Mouse (Mus musculus) MEL-GATA-1-ER (cell line): ENCODE results near the gene Tpt1.
"Not testable (repeated sequence)": the region's sequence is repeated elsewhere in the genome, so short reads cannot be mapped to it uniquely, and the experiment has no call there.

Source experiments
- DNase-seq: peaks from one replicate; pipeline ENCODE4 v3.0.0-alpha.2; 2012; ENCODE audit warnings: low read depth; ENCODE audit errors: extremely low read depth

Tpt1 gene

DNA sequence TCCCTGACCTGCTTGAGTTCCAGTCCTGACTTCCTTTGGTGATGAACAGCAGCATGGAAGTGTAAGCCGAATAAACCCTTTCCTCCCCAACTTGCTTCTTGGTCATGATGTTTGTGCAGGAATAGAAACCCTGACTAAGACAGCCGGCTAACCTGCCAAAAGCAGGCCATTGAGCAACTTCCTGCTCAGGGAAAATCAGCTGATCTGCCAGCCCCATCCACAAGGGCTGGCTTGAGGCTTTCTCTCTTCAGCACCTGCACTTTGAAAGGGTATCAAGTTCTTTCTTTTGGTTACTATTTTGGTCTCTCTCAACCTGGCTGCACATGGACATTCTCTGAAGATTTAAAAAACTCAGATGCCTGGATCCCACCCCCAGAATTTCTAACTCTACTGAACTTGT is 3.1 kb upstream of the Tpt1 start:
- not testable (repeated sequence) for DNase-seq

DNA sequence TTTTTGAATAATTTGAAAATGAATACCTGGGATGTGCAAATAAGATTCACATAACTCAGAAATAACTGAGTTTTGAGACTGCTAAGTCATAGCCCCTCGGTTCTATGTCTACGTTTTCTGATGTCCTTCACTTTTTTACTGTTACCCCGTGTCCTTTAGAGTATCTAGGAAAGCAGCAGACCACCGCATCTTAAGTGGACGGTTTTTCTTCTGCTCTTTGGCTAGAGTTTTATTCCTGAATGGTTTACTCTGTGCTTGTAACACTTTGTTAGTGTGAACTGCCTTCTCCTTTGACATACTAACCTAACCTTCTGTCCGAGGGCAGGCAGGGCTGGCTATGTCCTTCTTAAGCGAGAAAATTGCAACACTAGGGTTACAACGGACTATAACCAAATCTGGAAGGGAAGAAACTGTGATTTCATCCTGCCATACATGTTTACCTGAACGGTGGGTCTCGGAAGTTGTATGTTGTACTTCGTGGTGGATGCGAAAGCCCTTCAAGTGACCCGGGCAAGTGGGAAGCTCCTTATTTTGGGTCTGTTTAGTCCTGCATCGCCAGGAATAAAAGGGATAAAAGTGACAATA is 690 bp upstream of the Tpt1 start:
- no peak for DNase-seq

DNA sequence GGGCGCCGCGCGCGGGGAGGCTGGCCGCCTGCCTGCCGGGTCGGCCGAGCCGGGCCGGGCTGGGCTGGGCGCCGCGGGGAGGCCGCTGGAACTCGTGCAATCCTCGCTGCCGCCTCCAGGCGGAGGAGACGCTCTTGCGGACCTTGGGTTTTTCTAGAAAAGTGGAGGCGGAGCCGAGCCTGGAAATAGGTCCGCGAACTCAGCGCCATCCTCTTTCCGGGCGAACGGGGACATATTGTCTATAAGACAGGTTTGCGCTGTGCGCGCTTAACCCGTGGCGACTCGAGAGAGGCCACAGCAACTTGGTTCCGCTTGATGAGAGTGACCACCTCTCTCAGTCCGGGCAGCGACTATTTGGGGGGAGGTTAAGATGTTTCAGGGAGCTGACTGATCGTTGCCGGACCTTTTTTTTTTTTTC is 814 bp downstream of the Tpt1 start:
- DNase-seq = peak; percentile 47

DNA sequence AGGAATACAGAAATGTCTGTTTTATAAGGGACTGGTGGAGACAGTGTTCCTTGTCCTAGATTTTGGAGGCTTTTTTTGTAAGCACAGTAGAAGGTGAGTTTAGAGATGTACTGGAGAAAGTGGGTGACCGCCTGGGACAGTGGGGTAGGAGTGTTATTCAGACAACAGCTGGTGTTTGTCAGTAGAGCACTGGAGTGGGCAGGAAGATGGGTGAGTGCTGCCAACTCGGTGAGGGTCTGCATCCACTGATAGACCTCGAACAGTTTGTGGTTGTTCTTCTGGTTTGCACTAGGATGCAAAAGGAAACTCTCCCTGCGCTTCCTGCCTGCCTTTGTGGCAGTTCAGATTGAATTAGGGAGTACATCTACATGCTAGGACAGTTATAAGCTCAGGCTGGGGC is 2.8 kb downstream of the Tpt1 start:
- DNase-seq = no peak

DNA sequence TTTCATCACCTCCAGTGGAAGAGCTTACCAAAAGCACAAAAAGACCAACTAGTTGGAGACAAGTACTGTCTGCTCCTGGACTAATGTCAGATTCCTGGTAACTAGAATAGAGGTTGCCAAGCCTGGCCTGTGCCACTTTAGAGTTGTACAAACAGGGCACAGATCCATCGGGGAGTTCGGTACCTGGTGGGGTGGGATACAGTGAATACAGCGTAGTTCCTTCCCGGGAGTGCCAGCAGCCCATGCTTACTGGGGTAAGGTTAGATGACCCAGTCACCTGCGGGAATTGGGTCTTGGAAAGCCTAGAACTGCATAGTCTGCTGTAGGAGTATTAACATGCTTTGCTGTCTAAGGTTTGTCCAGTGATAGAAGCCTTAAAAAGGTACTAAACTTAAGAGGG is 3.6 kb downstream of the Tpt1 start:
- no peak for DNase-seq

DNA sequence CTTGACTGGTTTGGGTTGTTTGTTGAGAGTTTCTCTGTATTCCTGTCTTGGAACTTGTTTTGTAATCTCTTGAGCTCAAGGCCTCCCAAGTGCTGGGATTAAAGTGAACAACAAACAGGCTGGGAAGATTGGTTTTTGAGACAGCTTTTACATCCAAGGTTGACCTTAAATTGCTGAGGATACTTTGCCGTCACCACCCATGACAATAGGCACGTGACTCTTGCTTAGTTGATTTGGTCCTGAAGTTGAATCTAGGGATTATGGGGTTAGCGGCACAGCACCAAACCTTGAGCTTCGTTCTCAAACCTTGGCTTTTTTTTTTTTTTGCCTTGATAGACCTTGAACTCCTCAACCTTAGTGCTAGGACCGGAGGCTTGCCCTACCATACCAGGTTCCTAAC is 4.3 kb downstream of the Tpt1 start:
- no peak for DNase-seq

DNA sequence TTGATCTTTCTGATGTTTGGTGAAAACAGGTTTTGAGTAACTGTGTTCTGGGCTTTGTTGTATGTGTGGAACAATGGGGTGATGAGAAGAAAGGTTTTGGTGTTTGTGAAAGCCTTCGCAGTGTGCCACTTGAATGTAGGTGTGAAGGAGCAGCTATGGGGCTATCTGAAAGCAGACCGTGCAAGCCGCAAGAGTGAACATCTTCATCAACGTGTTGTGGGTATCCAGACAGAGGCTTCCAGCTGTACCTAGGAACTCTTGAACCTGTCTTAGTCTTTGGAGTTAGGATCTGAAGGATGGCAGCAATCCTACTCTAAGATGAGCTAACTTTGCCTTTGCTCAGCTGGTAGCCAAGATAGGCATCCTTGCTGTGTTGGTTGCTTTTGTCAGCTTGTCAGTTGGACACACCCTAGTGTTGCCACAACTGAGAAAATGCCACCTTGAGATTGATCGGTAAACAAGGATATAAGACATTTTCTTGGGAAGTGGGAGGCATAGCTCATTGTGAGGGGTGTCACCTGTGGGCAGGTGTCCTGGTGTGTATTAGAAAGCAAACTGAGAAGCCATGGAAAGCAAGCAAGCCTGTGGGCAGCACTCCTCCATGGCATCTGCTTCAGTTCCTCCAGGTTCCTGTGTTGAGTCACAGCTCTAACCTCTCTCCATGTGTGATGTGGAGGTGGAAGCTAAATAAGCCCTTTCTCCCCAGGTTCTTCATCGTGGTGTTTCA is 5.1 kb downstream of the Tpt1 start:
- no peak for DNase-seq

DNA sequence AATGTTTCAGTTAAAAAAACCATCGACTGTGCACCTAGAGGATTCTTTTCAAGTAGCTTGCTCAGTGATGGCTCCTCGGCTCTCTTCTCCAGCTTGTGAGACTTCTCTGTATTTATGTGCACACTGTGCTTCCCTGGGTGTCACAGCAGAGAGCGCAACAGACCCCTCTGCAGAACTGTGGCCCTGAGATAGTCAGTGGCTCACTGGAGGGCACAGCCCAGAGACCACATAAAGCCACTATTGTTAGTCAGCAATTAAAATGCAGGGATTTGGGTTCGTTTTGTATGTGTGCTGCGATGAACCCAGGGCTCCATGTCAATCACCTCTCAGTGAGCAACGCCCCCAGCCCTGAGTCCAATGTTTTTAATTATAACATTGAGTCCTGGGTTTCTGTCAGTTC is 5.9 kb downstream of the Tpt1 start:
- no peak for DNase-seq

DNA sequence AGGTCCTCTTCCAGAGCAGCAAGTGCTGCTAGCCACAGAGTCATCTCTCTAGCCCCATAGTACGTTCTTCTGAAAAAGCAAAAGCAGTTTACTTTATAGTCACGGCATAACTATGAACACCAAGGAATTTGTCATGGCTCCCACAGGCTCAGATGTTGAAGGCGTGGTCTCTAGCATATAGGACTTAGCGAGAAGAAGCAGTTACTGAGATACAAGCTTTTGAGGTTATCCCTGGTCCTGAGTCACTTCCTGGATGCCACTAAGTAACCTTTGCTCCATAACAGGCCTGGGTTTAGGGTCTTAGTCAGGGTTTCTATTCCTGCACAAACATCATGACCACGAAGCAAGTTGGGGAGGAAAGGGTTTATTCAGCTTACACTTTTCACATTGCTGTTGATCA is 7.1 kb downstream of the Tpt1 start:
- DNase-seq = no peak

DNA sequence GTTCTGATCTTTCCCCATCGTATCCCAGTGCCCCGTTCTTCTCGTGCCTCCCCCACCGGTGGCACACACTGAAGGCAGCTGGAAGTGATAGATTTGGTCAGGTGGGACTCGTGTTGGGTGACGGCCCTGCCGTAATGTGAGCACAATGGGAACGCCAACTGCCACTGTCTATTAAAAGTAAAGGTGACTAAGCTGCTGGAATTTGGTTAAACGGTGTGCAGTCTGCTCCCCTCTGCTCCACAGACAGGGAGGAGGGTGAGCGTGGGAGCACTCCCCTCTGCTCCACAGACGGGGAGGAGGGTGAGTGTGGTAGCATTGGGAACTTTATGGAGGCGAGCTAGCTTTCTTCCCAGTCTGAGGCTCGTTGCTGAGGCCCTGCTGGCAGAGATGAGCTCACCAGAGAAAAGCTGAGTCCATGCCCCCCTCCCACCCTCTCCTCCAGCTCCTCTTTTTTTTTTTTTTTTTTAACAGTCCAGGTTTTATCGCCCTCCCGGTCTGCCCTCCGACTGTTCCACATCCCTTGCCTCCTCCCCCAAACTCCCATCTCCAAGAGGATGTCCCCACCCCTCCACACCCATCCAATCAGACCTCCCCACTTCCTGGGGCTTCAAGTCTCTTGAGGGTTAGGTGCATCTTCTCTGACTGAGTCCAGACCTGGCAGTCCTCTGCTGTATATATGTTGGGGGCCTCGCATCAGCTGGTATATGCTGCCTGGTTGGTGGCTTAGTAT is 10.5 kb downstream of the Tpt1 start:
- no peak for DNase-seq

DNA sequence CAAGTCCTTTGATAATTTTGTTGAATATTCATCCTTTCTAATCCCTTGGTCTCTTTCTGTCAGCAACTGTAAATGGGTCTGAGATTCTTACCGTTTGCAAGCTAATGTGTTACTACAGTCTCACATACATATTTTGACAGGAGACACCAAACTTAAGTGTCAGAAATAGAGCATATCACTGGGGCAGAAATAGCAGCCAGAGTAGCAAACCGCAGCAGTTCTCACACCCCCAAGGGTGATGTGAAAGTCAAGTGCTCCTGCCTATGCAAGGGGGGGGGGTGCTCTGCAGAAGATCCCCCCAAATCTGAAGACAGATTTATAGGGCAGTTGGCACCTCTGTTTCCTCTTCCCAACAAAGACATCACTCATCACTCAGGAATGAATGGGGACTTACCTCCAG is 13.3 kb downstream of the Tpt1 start:
- no peak for DNase-seq

DNA sequence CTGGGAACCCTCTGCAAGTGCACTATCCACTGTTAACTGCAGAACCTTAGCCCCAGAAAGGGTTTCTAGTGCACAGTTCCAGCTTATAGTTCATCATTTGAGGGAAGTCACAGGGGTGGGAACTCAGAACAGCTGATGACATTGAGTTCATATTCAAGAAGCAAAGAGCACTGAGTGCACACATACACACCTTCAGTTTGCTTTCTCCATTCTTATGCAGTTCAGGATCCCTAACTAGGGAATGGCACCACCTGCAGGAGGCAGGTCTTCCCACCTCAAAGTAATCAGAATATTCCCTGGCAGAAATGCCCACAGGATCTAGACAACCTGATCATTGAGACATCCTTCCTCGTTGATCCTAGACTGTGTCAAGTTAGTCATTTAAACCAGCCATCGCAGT is 14.7 kb downstream of the Tpt1 start:
- DNase-seq = no peak

DNA sequence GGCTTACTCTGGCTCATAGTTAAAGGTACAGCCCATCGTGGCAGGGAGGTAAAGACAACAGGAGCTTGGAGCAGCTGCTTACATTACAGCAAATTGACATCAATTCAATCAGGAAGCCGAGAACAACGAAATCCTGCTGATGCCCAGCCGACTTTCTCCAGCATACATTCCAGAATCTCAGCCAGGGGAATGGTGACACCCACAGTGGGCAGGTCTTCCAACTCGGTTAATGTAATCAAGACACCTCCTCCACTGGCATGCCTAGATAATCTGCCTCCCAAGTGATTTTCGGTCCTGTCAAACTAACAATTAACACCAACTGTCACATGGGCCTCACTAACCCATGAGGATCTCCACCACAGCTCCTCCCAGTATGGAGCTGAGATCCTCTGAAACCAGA is 17.8 kb downstream of the Tpt1 start:
- no peak for DNase-seq

DNA sequence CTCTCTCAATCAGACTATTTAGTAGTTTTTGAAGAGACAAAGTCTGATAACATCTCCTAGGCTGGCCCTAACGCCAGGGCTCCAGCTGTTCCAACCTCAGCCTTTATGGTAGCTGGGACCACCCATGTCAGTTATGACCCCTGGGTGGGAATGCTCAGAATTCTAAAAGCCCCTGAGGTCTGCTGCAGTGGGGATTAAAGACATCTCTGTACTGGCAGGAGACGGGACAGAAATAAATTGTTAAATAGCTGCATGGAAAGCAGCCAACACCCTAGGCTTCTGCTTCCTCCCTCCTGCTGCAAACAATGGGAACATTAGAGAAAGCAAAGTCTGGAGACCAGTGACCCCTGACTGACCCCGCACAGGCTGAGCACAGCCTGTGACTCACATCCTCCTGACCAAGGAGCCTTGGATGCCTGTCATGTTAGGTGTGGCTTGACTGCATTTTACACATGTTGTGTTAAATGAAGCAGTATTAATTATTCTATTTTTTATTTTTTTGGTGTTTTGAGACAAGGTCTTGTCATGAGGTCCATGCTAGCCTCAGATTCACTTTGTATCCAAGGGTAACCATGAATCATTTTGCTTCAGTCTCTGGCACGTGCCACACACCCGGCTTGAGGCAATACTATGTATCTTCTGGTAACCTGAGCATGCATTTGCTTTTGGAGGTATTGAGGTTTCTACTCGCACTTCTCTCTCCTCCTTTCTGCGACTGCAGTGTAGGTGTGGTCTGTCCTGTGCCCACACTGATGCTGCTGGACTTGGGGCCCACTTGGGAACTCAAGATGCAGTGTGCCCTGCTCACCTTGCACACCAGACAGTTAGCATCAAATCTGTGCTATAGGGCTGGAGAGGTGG is 18.9 kb downstream of the Tpt1 start:
- DNase-seq = no peak

DNA sequence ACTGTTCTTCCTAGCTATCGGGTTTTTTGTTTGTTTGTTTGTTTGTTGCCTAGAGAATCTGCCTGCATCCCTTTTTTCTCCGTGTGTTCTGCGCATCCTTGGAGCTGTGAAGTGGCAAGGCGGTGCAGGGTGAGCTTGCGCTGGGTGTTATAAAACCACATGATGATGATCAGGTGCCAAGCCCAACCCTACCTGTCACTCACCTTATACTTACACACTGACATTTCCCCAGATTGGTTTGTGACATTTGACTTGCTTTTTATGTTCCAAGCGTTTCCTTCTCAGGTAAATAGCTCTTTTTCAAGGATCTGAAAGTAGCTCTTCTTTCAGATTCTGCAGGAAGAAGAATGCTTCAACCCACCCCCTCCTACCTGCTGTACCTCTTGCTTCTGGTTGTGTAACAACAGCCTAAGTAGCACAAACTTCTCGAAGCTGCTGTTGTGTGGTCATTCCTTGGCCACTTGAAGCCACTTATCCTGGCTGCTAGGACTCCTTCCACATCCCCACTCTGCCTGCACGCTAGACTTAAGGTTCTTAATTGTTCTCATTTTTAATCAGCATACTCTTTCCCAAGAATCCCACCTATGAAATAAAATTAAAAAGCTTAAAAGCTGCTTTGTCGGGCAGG is 21.9 kb downstream of the Tpt1 start:
- no peak for DNase-seq

DNA sequence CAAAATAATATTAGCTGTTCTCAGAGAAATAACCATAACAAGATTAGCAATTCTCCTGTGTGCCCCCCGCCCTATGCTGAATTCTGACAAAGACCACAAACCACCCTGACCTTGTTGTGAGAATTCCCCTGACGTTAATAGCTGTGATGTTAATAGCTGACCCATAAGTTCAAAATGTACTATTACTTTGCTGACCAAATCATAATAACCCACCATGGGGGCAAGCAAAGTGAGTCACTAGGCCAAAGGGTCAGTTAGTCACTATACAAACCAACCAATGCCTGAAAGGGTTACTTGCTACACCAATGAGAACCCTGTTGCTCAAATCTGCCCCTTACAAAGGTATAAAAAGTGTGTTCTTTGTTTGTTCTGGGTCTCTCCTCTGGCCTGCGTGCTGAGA is 23.1 kb downstream of the Tpt1 start:
- DNase-seq = not testable (repeated sequence)

DNA sequence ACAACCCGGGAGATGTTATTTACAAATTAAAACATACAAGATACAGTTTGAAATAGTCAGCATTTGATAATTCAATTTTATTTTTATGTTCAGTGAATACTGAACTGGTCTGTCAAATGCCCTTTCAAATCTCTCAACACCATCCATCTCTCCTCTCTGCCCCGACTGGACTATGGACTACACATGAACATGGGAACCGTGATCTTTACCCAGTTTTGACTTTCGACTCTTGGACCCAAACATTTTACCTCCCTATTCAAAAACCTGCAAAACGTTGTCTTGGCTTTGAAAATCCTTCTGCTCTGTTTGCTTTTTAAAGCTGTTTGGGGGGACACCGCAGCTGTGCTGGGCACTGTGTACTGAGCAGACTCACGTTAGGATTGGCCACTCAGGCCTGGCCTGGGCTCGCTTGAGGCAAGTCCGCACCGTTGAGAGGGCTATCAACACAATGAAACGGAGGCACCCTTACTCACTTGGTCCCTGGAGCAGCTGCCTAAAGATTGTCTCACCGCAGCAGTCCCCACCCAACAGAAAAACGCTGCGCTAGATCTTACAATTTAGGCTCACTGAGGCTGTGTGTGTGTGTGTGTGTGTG is 25.0 kb downstream of the Tpt1 start:
- no peak for DNase-seq

DNA sequence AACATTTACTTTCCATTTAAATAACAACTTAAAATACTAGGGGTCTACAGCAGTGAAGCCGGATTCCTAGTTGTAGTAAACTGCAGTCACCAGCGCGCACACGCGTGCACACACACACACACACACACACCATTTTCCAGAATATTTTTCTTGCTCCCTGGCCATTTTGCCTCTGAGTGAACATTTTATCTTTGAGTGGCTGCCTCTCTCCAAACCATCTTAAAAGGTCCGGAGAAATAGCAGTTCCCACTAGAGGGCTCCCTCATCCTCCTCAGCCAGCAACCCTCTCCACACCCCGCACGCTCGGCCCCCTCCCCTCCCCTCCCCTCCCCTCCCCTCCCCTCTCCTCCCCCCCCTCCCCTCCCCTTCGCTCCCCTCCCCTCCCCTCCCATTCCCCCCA is 25.7 kb downstream of the Tpt1 start:
- peak; percentile 43 for DNase-seq

DNA sequence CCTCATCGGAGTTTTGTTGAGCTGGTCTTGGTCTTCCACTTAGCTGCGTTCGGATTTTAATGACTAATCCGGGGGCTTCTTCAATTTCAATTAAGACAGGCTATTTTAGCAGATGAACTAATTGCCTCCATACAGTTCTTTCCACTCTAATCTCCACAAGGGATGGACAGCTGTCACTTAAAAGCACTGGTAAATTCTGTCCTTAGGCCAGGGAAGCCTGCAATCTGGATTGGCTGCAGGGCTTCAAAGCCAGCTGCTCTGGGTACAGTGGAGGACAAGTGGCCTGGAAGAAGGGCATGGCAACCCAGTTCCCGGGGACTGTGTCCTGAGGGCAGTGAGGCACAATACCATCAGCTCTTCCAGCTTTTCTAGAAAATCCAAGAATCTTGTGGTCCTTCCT is 26.2 kb downstream of the Tpt1 start:
- no peak for DNase-seq

DNA sequence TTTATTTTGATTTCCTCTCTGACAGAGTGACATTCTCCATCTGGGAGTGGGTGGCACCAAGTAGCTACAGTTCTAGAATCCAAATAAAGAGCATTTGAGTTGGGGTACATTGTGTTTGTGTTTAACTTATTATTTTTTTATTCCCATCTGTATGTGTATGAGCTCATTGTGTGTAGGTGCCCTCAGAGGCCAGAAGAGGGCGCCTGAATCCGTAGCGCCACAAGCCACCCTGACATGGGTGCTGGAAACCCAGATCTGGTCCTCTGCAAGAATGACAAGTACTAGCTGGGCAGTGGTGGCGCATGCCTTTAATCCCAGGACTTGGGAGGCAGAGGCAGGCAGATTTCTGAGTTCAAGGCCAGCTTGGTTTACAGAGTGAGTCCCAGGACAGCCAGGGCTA is 26.9 kb downstream of the Tpt1 start:
- DNase-seq = no peak

DNA sequence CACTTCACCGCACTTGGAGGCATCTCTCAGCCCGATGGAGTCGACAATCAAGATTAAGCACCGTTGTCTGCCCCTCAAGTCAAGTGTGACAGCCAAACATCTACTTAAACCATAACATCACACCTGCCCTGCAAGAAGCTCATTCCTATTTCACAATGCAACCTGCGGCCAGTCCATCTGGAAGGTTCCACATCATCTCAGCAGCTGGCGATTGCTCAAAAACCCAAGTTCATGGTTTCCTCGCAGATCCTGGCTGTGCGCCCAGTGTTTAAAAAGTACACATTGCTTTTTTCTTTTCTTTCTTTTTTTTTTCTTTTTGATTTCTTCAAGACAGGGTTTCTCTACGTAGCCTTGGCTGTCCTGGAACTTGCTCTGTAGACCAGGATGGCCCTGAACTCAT is 28.7 kb downstream of the Tpt1 start:
- DNase-seq = no peak
